ENCODE assay signal across 24 mouse cellular contexts in the genomic region with DNA sequence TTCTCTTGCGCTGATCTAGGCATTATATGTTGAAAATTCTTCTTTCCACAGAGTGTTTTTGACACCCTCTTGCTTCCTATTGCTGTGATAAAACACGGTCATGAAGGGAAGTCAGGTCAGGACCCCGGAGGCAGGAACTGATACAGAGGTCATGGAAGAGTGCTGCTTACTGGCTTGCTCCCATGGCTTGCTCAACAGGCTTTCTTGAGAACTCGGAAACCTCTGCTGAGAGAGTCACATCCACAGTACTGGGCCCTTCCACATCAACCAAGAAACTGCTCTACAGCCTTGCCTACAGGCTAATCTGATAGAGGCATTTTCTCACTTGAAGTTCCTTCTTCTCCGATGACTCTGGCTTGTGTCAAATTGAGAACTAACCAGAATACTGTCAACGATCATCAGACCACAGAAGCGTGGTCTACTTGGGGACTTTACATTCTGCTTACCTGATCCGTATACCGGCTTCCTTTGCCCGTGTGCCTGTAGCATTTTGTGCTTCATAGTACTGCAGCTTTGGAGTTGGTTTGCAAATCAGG. TPM values are rescaled to one million over a fixed set of nuclear protein-coding genes. Genes with fewer than 3 reads are reported as not detected.
DNase-seq lines count a peak whose midpoint lies in the region; ATAC-seq and TF ChIP-seq lines count a peak whose summit lies in the region.
"Had no signal": no experiment of that assay in that cellular context is flagged by ENCODE, and none has a peak within 500 bp of the region (broad histone marks: within the 10 kb centered on the region; RNA-seq: fewer than 3 reads in every experiment).

No protein-coding gene starts in this region.

- H3K4me1 ChIP-seq in bone marrow macrophage, adult 2 months (ENCODE audit: control insufficient read depth, insufficient read depth, low read length): peaks cover 36% of the 10 kb centered on the region
- H3K4me1 ChIP-seq: forebrain, embryonic 10.5 days; heart, embryonic 15.5 days; midbrain, embryonic 12.5 days; neural tube, embryonic 12.5 days had no signal

- H3K27ac ChIP-seq in bone marrow macrophage, adult 2 months (ENCODE audit: insufficient read depth, low read depth, low read length): peak overlapping the region; percentile 68
- H3K27ac ChIP-seq: forebrain, embryonic 10.5 days; heart, embryonic 15.5 days; hindbrain, embryonic 14.5 days; kidney, postnatal 0 days; left cerebral cortex, adult 2 months; liver, embryonic 14.5 days; midbrain, embryonic 12.5 days; neural tube, embryonic 12.5 days had no signal

- TF ChIP-seq CTCF in bone marrow macrophage, adult 2 months (IDR thresholded peaks at IDR 0.05; ENCODE audit: low read depth, low read length): no peak

- peak overlapping the region; percentile 12 for H3K4me3 ChIP-seq in bone marrow macrophage, adult 2 months (ENCODE audit: insufficient read depth, low read length)
- H3K4me3 ChIP-seq: forebrain, embryonic 10.5 days; heart, embryonic 15.5 days; left cerebral cortex, adult 2 months; midbrain, embryonic 12.5 days; neural tube, embryonic 12.5 days had no signal

- no peak for TF ChIP-seq POLR2A in bone marrow macrophage, adult 2 months (IDR thresholded peaks at IDR 0.05; ENCODE audit: borderline replicate concordance, low read depth, low read length)

- ATAC-seq in megakaryocyte progenitor cell, adult 5-6 weeks (replicated peaks; ENCODE audit: poor library complexity): 0 out of 2 replicates have a peak, but pooled peaks have one; percentile 22
- ATAC-seq: inflammation-experienced regulatory T-cells, adult 6 months; Patski had no signal

- peak; percentile 11 for DNase-seq in adrenal gland, adult 2 months
- no peak for DNase-seq in adrenal gland, postnatal 4 days (ENCODE audit: low spot score in 2 of 2)
- peak; percentile 54 for DNase-seq in 416B (ENCODE audit: low read depth)
- DNase-seq in right cerebral cortex, postnatal 4 days: no peak
- no peak for DNase-seq in gastrocnemius, postnatal 25 days
- DNase-seq in retina, postnatal 1 day: no peak
- DNase-seq: cerebellum, adult 11 months; cerebellum, adult 9-11 months; heart, postnatal 4 days; kidney, adult 18-20 months; thymus, adult 2 months; thymus, postnatal 4 days had no signal

RNA-seq across cellular contexts. Expression of a gene that starts 27.6 kb away (rescaled TPM):
- total RNA-seq in adrenal gland, adult 2 months (2021): 10 to 100 TPM; 36.2 to 69.2 TPM
- 0.81 and 0.95 TPM in 2 replicates for polyA plus RNA-seq in adrenal gland, adult 2 months (2012; rRNA removed)
- 10 to 100 TPM; 14.5 TPM for total RNA-seq in adrenal gland, postnatal 4 days (2021)
- 101 and 105 TPM in 2 replicates for polyA plus RNA-seq in bone marrow macrophage, adult 2 months (2012; ENCODE audit: insufficient read depth, insufficient read length, missing spikeins)
- total RNA-seq in megakaryocyte progenitor cell, adult 5-6 weeks (2015): 66.9 and 67.8 TPM in 2 replicates
- 54.1 and 55.1 TPM in 2 replicates for total RNA-seq in megakaryocyte progenitor cell, adult 5-6 weeks (2017)
- total RNA-seq in gastrocnemius, postnatal 25 days (2021): 1 to 10 TPM; 3.8 TPM

Comparison
In these comparisons a context has a peak if more than half of its experiments do, and no peak if none do; other contexts are left out.
1. DNase-seq: peak in adrenal gland, adult 2 months (single experiment) and 416B (single experiment); none in adrenal gland, postnatal 4 days (0 of 2), right cerebral cortex, postnatal 4 days (single experiment), gastrocnemius, postnatal 25 days (single experiment) and retina, postnatal 1 day (single experiment).